Mouse (Mus musculus) MEL-GATA-1-ER (cell line): ENCODE measurements around the gene Ifngr2.

Experiments
- DNase-seq: peaks from one replicate; pipeline ENCODE4 v3.0.0-alpha.2; 2012; ENCODE audit warnings: low read depth; ENCODE audit errors: extremely low read depth

The Ifngr2 gene

DNA sequence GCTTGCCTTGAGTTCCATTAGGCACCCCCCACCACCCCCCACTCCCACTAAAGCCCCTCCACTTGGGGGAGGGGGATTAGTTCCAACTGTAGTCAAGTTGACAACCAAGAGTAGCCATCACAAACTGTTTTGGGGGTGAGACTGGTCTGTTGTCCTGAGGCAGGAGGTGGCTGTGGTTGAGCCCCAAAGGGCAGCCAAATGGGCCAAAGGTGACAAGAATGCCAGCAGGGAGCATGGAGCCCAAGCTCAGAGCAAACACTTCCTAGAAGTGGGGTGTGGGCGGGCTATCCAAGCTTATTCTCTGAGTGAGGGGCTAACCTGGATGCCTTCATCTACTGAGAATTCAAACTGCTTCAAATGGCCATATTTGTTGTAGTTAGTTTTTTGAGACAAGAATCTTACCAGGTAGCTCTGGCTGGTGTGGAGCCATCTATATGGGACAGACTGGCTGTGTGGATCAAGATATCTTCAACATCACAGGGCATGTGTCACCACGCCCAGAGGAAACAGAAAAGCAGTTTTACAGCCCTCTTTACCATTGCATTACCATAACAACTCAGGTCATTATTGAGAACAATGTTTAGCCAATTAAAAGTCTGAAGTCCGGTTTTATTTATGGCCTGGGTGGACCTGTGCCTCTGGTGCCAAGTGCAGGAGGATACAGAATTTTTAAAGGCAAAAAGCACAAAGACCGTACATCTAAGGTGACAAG is 17.9 kb downstream of the Ifngr2 start:
- no peak for DNase-seq

DNA sequence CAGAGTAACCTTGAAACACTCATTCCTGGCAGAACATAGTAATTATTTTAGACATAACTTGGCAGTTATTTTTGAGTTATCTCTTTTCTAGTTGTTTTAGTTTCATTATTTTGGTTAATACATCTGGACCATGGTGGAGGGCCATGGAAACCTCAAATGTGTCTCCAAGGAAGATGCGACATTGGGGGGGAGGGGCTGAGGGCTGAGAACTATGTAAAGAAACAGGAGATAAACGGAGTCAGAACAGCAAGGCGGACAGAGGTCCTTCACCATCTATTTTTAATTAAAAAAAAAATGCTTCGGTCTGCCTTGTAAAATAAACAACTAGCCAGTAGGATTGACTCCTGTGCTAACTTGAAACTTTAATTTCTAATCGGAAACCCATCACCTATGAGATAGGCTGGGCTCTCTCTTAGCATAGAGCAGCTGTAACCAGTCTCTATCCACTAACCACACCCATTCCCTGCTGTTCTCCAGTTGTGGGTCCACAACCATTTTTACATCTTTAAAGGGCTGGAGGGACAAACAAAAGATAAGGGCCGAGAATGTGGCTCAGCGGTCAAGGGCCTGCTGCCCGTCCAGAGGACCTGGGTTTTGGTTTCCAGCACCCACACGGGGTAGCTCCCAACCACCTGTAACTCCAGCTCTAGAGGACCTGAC is 18.6 kb downstream of the Ifngr2 start:
- no peak for DNase-seq

DNA sequence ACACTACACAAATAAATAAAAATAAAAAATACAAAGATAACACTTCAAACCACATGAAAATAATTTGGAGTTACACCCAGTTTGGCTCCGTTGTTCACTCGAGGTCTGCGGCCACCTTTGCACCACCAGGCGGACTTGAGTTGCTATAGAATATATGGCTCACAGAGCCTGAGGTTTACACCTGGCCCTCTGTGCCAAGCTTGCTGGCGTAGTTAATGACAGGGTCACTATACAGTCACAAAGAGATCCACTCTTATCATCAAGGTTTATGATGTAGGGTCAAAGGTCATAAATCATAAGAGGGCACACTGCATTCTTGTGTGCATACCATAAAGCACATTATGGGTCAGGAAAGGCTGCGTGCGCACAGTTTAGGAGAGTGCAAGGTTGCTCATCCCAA is 19.1 kb downstream of the Ifngr2 start:
- DNase-seq = no peak

DNA sequence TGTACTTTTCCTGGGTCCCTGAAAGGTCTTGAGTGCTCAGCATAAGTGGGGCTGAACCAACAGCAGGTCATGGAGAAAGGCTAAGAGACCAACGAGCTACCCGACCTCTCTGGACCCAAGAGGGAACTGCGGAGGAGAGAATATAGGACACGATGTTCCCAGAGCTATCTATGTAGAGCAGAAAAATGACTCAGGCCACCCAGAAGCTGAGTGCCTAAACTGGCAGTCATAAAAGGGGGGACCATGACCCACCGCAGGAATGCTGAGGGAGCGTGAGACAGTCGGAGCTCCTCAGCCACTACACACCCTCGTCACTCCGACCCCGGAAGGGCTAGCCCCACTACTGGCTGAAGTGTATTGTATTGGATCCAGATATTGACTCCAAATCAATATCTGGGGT is 22.1 kb downstream of the Ifngr2 start:
- no peak for DNase-seq

DNA sequence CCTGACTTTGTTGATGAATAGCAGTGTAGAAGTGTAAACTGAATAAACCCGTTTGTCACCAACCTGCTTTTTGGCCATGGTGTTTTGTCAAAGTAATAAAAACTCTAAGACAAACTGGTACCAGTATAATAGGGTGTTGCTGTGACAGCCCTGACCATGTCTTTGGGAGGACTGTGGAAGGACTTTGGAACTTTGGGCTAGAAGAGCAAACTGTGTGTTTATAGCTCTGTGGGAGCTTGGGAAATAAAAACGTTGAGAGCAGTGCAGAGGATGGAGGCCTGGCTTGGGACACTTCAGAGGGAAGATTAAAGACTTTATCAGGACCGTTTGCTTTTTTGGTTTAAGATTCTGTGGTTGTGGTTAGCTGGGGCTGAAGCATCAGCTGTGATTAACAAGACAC is 24.2 kb downstream of the Ifngr2 start:
- DNase-seq = no peak

DNA sequence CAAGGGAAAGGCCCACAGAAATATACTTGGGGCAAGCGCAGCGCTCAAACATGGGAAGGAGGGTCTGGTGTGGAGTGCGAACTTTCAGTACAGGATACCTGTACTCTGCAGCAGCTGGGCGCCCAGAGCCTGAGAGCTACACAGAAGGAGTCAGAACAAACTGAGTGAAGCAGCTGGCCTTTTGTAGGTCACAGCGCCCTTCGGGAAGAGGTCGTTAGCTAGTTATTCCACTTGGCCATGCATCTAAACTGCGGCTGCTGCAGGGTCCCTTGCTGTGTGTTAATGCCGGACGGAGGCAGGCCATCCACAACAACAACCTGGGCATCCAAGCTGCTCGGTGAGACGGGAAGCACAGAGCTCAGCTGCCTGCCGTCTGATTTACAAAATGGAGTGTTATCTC is 28.3 kb downstream of the Ifngr2 start:
- DNase-seq = no peak

DNA sequence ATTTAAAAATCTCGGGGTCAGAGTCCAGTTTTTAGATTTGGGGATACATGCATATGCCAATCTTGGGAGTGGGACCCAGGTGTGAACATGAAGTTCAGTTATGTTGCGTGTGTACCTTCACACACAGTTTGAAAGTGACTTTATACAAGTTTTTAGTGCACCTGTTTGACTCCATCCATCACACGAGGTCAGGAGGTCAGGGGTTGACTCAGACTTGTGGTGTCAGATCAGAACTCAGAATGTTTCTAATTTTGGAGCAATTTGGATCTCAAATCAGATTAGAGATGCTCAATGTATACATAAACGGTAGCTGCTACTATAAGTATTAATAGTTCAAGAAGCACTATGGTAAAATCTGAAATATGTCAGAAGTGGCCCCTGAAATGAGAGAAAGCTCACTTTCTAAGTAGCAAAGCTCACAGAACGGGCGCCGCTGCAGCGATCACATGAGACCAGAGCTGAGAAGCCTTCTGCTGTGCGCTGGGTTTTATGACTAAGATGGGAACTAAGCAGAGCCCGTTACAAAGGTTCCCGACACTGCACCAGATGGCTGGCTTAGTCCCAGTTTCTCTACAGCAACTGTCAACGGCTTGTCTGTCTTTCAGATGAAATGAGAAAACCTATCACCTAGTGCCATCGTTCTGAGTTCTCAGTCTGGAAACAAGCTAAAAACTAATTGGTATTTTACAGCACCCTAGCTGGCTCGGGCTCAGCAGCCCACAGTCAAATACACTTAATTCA is 32.3 kb downstream of the Ifngr2 start:
- DNase-seq = no peak

DNA sequence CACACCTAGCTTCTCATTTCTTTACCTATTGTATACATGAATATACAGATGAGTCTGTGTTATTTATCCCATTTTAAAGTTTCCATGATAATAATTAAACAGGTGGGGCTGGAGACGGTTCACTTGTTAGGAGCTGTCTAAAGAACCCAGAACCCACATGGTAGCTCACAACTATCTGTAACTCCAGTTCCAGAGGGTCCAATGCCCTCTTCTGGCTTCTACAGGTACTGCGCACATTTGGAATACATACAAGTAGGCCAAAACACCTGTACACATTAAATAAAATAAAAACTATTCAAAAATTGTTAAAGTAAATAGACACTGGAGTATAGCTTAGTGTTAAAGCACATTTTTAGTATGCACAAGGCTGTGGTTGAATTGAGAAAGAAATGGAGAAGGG is 35.4 kb downstream of the Ifngr2 start:
- DNase-seq = no peak

DNA sequence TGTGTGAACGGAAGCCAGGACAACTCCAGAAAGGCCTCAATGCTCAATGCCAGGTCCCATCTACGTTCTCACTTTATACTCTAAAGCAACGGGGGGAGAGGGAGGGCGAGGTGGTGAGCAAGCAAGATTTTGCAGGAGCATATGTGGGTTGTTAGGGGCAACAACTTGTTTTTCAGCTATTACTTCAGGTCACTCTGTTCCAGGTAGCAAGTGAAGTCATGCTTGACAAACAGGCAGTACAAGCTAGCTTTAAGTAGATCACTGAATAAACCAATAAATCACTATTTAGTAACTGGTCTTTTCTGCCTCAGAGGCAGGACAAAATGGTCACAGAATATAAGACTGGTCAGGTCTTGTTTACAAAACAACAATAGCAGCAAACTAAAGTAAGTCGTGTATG is 38.7 kb downstream of the Ifngr2 start:
- no peak for DNase-seq

DNA sequence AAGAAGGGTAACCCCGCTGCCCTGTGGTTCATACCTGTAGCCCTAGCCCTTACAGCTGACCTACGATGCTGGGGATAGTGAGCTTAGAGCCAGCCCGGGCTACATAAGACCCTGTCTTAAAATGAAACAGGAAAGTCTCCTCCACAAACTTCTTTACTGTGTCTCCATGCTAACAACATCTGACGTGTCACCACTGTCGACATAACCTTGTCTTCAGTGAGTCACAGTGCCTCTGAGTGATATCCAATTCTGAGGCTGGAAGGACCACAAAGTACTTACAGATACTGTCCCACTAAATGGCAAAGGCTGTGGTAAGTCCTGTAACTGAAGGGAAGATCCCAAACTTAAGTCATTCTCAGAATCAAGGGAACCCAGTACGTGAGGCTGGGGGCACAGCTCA is 39.4 kb downstream of the Ifngr2 start:
- DNase-seq = no peak

DNA sequence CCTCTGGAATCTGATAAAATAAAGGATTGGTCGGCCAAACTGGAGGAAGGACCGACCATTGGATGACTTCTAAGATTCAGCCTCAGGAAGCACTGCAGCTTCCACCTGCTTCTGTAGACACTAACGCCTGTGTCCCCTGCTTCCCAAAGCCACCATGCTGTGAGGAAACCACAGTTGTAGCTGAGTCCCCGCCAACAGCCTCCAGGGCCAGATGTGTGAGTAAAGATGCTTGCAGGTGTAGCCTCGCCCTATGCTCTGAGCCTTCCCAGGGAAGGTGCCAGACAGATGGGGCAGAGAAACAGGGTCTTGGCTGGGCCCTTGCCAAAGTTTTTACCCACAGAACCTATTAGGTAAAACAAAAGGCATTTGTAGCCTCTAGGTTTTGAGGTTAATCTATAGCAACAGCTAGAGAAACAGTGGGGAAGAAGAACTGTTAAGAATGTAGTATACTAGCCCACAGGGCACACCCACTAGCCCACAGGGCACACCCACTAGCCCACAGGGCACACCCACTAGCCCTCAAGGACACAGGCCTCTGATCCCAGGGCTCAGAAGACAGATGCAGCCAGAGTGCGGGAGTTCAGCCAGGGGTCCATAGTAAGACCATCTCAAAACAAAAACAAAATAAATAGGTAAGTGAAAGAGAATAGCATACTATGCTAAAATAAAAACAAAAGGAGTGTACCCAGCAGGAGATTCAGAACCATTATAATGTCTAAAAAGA is 41.0 kb downstream of the Ifngr2 start:
- no peak for DNase-seq

DNA sequence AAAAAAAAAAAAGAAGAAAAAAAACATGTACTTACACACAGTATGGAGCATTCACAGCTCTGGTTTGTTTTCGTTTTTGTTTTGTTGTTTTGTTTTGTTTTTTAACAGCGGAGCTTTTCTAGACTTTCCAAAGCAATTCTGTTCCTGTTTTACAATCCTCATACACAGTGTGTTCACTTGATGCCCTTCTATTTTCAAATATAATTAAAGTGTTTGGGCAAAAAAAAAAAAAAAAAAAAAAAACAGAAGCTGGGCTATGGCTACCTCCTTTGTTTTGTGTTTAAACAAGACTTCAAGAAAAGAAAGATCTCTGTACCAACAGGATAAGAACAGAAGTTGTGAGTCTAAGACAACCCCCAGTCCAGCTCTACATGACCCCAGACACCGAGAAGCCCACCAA is 41.8 kb downstream of the Ifngr2 start:
- DNase-seq = no peak

DNA sequence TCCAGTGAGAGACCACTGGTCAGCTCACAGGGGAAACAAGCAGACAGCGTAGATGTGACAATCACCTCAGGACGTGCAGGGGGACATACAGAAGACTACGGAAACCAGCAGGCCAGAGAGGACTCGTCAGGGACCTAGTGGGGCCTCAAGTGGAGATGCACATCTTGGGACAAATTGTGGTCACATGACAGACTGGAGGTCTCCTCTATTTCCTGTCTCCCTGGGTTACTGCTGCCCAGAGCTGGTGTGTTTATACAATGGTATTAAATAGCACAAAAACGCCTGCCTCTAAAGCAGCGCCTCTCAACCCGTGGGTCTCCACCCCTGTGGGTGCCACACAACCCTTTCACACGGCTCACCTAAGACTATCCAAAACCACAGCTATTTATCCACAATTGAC is 45.3 kb downstream of the Ifngr2 start:
- DNase-seq = no peak

DNA sequence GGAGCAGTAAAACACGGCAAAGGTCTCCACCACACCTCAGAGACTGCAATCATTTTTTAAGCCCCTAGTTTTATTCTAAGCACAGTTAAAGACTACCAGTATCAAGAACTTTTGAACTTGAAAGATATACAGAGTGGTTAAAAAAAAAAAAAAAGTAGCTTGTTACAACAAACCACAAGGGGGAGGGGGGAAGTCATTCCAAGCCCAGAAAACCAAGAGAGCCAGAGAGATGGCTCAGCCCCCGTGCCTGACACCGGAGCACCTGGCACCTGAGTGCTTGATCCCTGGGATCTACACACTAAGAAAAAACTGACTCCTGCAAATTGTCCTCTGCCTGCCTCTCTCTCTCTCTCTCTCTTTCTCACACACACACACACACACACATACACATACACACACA is 46.4 kb downstream of the Ifngr2 start:
- no peak for DNase-seq

DNA sequence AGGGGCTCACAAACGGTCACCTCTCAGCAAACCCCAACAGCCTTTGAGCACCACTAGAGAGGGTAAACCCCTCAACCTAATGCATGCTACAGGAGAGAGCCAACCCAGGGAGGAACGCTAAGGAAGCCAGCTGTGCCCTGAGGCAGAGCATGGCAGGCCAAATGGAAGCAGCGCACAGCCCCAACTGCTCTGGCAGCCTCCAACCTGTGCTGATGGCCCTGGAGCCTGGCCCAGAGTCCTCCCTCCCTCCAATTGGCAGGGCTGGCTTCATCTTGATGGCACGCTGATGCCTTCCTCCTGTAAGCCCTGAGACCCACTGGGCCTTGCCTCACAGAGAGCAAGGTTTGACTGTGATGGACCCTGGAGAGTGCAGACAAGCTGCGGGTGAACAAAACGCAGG is 48.2 kb downstream of the Ifngr2 start:
- no peak for DNase-seq

DNA sequence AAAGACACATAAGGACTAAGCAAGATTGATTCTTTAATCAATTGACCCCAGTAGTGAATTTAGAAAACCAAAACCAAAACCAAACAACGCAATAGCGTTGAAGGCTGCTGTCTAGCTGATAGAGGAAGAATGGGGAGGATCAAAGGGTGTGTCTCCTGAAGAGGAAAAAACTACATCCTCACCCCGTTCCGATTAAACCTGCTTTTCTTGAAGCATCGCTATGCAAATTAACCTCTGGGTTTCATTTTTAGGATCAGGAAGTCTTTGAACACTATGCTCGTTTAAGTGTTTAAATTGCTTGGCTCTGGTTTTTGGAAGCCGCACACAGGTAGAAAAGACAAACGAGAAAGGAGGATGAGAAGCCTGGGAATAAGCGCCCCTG is 49.5 kb downstream of the Ifngr2 start:
- DNase-seq = peak; percentile 58

DNA sequence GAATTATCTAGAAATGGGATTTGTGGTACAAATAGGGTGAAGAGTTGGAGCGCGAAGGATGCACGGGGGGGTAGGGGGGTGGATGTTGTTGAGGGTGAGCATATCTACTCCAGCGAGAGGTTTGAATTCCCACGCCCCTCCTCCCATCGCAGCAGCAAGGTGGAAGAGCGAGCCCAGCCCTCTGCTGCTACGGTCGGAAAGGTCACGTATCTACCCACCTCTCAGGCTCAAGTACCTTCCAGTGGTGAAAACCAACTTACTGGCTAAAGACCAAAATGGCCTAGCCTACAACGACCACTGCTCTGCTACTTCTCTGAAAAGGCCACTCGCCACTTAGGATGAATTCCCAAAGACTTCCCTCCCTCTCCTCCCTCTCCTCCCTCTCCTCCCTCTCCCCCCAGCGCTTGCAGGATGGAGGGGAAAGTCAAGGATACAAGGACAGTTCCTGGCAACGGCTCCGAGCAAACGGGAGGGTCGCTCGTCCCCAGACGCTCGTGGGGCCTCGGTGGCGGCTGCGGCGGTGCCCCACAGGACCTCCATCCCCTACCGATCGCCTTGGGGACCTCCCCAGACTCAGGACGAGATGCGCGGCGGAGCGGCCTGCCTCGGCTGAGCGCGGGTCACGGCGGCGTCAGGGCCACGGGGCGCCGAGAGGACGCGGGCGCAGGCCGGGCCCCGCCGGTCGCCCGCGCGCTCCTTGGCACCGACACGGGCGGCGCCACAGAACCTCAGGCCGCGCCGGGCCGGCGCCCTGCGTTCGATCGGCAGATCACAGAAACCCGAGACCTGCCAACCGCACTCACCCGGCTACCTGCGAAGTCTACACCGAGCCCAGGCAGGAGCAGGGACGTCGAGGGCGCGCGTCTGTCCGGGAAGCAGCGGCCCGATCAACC is 50.2 kb downstream of the Ifngr2 start:
- DNase-seq = no peak

DNA sequence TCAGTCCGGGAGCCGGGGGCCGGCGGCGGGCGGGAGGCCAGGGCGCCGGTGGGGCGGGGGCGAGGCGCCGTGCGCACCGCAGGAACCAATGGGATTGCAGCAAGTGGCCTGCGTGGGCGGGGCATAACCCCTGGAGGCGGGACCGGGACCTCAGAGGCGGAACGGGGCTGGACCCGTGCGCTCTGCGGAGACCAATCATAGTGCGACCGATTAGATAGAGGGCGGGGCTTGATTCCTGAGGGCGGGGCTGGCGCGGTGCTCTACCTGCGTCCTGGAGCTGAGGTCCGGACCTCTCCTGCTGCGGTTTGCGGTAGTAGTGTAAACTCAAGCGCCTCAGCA is 50.8 kb downstream of the Ifngr2 start, which contains the start of gene Tmem50b:
Gene Tmem50b, minus strand, starts transcription at position 129 of the 339 bp plus-strand sequence.
- DNase-seq = peak; percentile 75

DNA sequence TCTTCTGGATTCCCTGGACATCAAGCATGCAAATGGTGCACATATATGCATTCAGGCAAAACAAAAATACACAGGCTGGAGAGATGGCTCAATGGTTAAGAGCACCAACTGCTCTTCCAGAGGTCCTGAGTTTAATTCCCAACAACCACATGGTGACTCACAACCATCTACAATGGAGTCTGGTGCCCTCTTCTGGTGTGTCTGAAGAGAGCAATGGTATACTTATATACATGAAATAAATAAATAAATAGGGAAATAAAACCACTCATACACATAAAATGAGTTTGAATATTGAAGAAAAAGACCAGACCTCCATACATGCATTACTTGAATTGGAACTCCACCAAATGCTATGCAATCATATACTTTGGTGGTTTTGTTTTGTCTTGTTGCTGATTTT is 52.4 kb downstream of the Ifngr2 start:
- no peak for DNase-seq

DNA sequence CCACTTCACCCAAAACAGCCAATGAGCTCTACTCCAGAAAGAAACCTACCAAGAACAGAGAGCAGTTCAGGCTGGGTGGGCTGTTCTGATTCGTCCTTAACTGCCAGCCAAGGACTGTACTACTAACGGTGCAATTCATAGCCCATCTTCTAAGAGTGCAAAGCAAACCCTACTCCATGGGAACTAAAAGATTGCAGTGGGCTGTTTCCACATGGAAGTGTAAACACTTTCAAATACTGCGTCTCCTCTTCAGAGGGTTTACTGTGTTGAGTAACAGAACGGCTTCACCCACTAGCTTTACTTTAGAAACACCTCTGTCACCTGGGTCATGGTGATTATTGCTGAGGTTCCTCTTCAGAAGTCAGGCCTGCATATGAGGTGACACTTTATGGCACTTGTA is 54.2 kb downstream of the Ifngr2 start:
- DNase-seq = no peak

DNA sequence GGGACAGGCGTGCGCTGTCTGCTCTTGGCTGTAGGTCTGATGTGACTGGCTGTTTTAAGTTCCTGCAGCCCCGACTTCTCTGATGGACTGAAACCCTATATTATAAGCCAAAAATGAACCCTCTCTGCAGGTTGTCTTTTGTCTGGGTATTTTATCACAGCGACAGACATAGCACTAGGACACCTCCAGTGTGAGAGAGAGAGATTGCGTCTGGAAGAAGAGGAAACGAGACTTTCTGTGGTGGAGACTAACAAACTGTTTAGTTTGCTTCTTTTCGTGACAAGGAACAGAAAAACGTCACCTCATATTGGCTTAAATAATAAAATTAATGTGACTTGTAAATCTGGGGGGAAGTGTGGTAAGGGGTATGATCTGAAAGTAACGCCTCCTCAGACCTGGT is 54.8 kb downstream of the Ifngr2 start:
- no peak for DNase-seq
